Comparison of ENCODE assay signal across 18 mouse cellular contexts in the genomic region with DNA sequence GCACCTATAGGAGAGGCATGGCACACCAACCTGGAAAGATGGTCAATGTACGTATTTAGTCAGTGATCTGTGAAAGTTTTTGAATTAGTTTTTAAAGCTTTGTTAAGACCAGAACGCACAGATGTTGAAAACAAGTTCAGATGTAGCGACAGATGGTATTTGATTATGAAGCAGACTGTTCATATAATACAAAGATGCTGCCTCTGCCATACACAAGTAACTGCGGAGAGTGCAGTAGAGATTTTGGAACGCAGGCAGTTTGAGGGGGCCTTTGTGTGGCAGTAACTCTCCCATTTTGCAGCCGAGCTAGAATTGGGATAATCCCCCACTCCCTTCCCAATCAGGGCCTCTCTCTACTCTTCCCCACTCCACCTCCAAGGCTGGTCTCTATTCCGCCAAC.
DNase-seq lines count a peak whose midpoint lies in the region; ATAC-seq and TF ChIP-seq lines count a peak whose summit lies in the region.
"Had no signal": no experiment of that assay in that cellular context is flagged by ENCODE, and none has a peak within 500 bp of the region (broad histone marks: within the 10 kb centered on the region; RNA-seq: fewer than 3 reads in every experiment).

No protein-coding gene starts in this region.

- peak; percentile 49 for DNase-seq in forebrain, postnatal 0 days
- peak; percentile 7 to 10 for DNase-seq in left cerebral cortex, postnatal 25 days (ENCODE audit: low spot score in 2 of 2)
- DNase-seq in left cerebral cortex, adult 8-10 months (ENCODE audit: low spot score in 2 of 2): no peak
- peak; percentile 51 to 85 for DNase-seq in layer of hippocampus, adult 18-20 months (ENCODE audit: low spot score in 2 of 2)
- DNase-seq in layer of hippocampus, adult 9-11 months: peak; percentile 75
- DNase-seq in kidney, adult 8-10 months: no peak
- no peak for DNase-seq in limb, embryonic 10.5 days (ENCODE audit: low spot score)
- DNase-seq: adrenal gland, postnatal 14 days; cerebellum, adult 11-12 months; cerebellum, adult 9-11 months; cerebellum, postnatal 36 days; gastrocnemius, postnatal 14 days; heart, adult 2 months had no signal

- ATAC-seq in forebrain, postnatal 0 days: no peak
- ATAC-seq in forebrain, embryonic 13.5 days: no peak
- ATAC-seq: forebrain, embryonic 15.5 days; hindbrain, embryonic 16.5 days had no signal

- intact Hi-C loops in left cerebral cortex, postnatal 25 days (cut with DNase I): no loop called here

- no peaks in the 10 kb centered on the region for H3K27me3 ChIP-seq in forebrain, postnatal 0 days (ENCODE audit: insufficient read depth, low read length)
- no peaks in the 10 kb centered on the region for H3K27me3 ChIP-seq in forebrain, embryonic 13.5 days
- no peaks in the 10 kb centered on the region for H3K27me3 ChIP-seq in limb, embryonic 10.5 days (ENCODE audit: low read depth, poor library complexity, severe bottlenecking)
- H3K27me3 ChIP-seq: embryonic facial prominence, embryonic 13.5 days; forebrain, embryonic 15.5 days; heart, embryonic 12.5 days had no signal

- TF ChIP-seq CTCF in forebrain, postnatal 0 days (IDR thresholded peaks at IDR 0.05; ENCODE audit: low read depth): no peak

- H3K4me3 ChIP-seq in forebrain, postnatal 0 days (ENCODE audit: low read depth, low read length): no peak overlapping the region
- H3K4me3 ChIP-seq in forebrain, embryonic 13.5 days: no peak overlapping the region
- H3K4me3 ChIP-seq in limb, embryonic 10.5 days: no peak overlapping the region
- H3K4me3 ChIP-seq: embryonic facial prominence, embryonic 13.5 days; forebrain, embryonic 15.5 days; heart, adult 2 months; heart, embryonic 12.5 days had no signal

- H3K36me3 ChIP-seq in forebrain, postnatal 0 days (ENCODE audit: insufficient read depth): no peaks in the 10 kb centered on the region
- H3K36me3 ChIP-seq in forebrain, embryonic 13.5 days (ENCODE audit: poor library complexity, severe bottlenecking): no peaks in the 10 kb centered on the region
- H3K36me3 ChIP-seq in limb, embryonic 10.5 days: no peaks in the 10 kb centered on the region
- H3K36me3 ChIP-seq: embryonic facial prominence, embryonic 13.5 days; forebrain, embryonic 15.5 days; heart, embryonic 12.5 days had no signal

- no peaks in the 10 kb centered on the region for H3K9me3 ChIP-seq in forebrain, postnatal 0 days (ENCODE audit: low read length)
- no peaks in the 10 kb centered on the region for H3K9me3 ChIP-seq in forebrain, embryonic 13.5 days (replicated peaks)
- no peaks in the 10 kb centered on the region for H3K9me3 ChIP-seq in limb, embryonic 10.5 days (replicated peaks)
- H3K9me3 ChIP-seq: embryonic facial prominence, embryonic 13.5 days; forebrain, embryonic 15.5 days; heart, embryonic 12.5 days had no signal

- no peak overlapping the region for H3K27ac ChIP-seq in forebrain, postnatal 0 days (ENCODE audit: low read depth, low read length)
- H3K27ac ChIP-seq in forebrain, embryonic 13.5 days: no peak overlapping the region
- no peak overlapping the region for H3K27ac ChIP-seq in limb, embryonic 10.5 days
- H3K27ac ChIP-seq: embryonic facial prominence, embryonic 13.5 days; forebrain, embryonic 15.5 days; heart, adult 2 months had no signal

- H3K4me1 ChIP-seq in forebrain, postnatal 0 days (ENCODE audit: insufficient read depth): no peaks in the 10 kb centered on the region
- H3K4me1 ChIP-seq in forebrain, embryonic 13.5 days: no peaks in the 10 kb centered on the region
- H3K4me1 ChIP-seq in limb, embryonic 10.5 days: peaks cover 2% of the 10 kb centered on the region; the same call in 1 of the 2 replicates
- H3K4me1 ChIP-seq: embryonic facial prominence, embryonic 13.5 days; forebrain, embryonic 15.5 days had no signal

- H3K9ac ChIP-seq in forebrain, postnatal 0 days: no peak overlapping the region
- H3K9ac ChIP-seq in forebrain, embryonic 13.5 days: no peak overlapping the region
- H3K9ac ChIP-seq: embryonic facial prominence, embryonic 13.5 days; forebrain, embryonic 15.5 days; heart, embryonic 12.5 days had no signal

- 55% methylated on average over 7 of the region's 7 CpGs for WGBS in forebrain, postnatal 0 days
- 77% methylated on average over 7 of the region's 7 CpGs for WGBS in forebrain, embryonic 13.5 days
- 93% methylated on average over 7 of the region's 7 CpGs for WGBS in limb, embryonic 10.5 days

- H3K4me2 ChIP-seq in forebrain, postnatal 0 days (ENCODE audit: low read depth): no peak overlapping the region
- H3K4me2 ChIP-seq in forebrain, embryonic 13.5 days: no peak overlapping the region
- H3K4me2 ChIP-seq: embryonic facial prominence, embryonic 13.5 days; forebrain, embryonic 15.5 days; heart, embryonic 12.5 days had no signal

Comparison
In these comparisons a context has a peak if more than half of its experiments do, and no peak if none do; other contexts are left out.
1. DNase-seq: peak in forebrain, postnatal 0 days (single experiment), left cerebral cortex, postnatal 25 days (2 of 2), layer of hippocampus, adult 18-20 months (2 of 2) and layer of hippocampus, adult 9-11 months (single experiment); none in left cerebral cortex, adult 8-10 months (0 of 2), kidney, adult 8-10 months (0 of 2) and limb, embryonic 10.5 days (single experiment).